Mouse (Mus musculus): ENCODE results near the gene Sdhaf4. TPM values are rescaled to one million over a fixed set of nuclear protein-coding genes. Genes with fewer than 3 reads are reported as not detected.
"Not testable (repeated sequence)": the region's sequence is repeated elsewhere in the genome, so short reads cannot be mapped to it uniquely, and the experiment has no call there.

The Sdhaf4 gene
- polyA plus RNA-seq, 1 experiment from 2014 or later = 26.8 TPM

GRCm38 (mm10) chr1:23998120-23998810, 7.2 kb downstream of the Sdhaf4 start:
- Histone ChIP-seq H3K4me1 (replicated peaks) (no peaks in the 10 kb centered on the region; the same call in 1 of the 2 replicates), H3K9me3 (replicated peaks) (no peaks in the 10 kb centered on the region), H3K27me3 (no peaks in the 10 kb centered on the region), H3K4me3 (replicated peaks) (no peak overlapping the region), H3K9ac (no peak overlapping the region), H3K4me2 (no peak overlapping the region), H3K27ac (replicated peaks) (no peak overlapping the region), H3K36me3 (replicated peaks) (peaks cover 16% of the 10 kb centered on the region)
- WGBS (ENCODE audit: insufficient replicate concordance) = 33% methylated on average over 7 of the region's 7 CpGs
- peak; percentile 51 for ATAC-seq (ENCODE audit: insufficient read depth)

DNA sequence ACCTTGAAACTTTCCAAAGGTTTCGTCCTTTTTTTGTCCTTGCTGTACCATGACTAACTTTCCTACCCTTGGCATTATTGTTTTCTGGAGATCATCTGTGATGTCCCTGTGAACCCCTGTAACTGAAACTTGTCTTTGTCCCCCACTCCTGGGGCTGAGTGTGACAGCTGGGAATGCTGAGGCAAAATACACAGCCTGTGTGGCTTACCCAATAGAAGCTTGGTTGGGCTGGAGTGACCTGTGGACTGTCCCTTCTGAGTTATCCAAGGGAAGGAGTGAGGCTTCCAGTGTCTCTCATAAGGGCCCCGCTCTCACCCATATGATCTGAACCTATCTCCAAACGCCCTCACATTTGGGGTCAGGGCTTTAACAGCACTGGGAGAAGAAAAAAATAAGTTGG, 8.0 kb downstream of the Sdhaf4 start:
- H3K4me1 ChIP-seq (replicated peaks) = no peaks in the 10 kb centered on the region; the same call in 1 of the 2 replicates
- no peaks in the 10 kb centered on the region for H3K27me3 ChIP-seq
- no peak overlapping the region for H3K27ac ChIP-seq (replicated peaks)
- no peaks in the 10 kb centered on the region for H3K9me3 ChIP-seq (replicated peaks)
- no peak overlapping the region for H3K9ac ChIP-seq
- ATAC-seq (ENCODE audit: insufficient read depth) = no peak
- H3K4me2 ChIP-seq = no peak overlapping the region
- 67% methylated on average over 3 of the region's 3 CpGs for WGBS (ENCODE audit: insufficient replicate concordance)
- peaks cover 16% of the 10 kb centered on the region for H3K36me3 ChIP-seq (replicated peaks)
- H3K4me3 ChIP-seq (replicated peaks) = no peak overlapping the region

GRCm38 (mm10) chr1:23995420-23995819, 10.0 kb downstream of the Sdhaf4 start:
- ATAC-seq (ENCODE audit: insufficient read depth) = no peak
- WGBS (ENCODE audit: insufficient replicate concordance) = 67% methylated on average over 4 of the region's 4 CpGs

GRCm38 (mm10) chr1:23983118-23983517, 22.3 kb downstream of the Sdhaf4 start:
- Histone ChIP-seq H3K27me3 (no peaks in the 10 kb centered on the region), H3K36me3 (replicated peaks) (no peaks in the 10 kb centered on the region), H3K4me2 (no peak overlapping the region), H3K4me1 (replicated peaks) (no peaks in the 10 kb centered on the region), H3K4me3 (replicated peaks) (no peak overlapping the region), H3K9ac (no peak overlapping the region), H3K9me3 (replicated peaks) (no peaks in the 10 kb centered on the region), H3K27ac (replicated peaks) (no peak overlapping the region)
- WGBS (ENCODE audit: insufficient replicate concordance) = 33% methylated on average over 3 of the region's 3 CpGs
- ATAC-seq (ENCODE audit: insufficient read depth) = no peak

More at GRCm38 (mm10) chr1:23995420-23995819, 10.0 kb downstream of the Sdhaf4 start:
- no peak overlapping the region for H3K4me3 ChIP-seq (replicated peaks)
- H3K36me3 ChIP-seq (replicated peaks) = peaks cover 9% of the 10 kb centered on the region
- H3K27ac ChIP-seq (replicated peaks) = no peak overlapping the region
- no peaks in the 10 kb centered on the region for H3K9me3 ChIP-seq (replicated peaks)
- no peak overlapping the region for H3K4me2 ChIP-seq
- H3K9ac ChIP-seq = no peak overlapping the region
- H3K4me1 ChIP-seq (replicated peaks) = no peaks in the 10 kb centered on the region; the same call in 1 of the 2 replicates
- no peaks in the 10 kb centered on the region for H3K27me3 ChIP-seq

GRCm38 (mm10) chr1:23978281-23978680, 27.2 kb downstream of the Sdhaf4 start:
- Histone ChIP-seq H3K4me3 (replicated peaks) (no peak overlapping the region), H3K36me3 (replicated peaks) (no peaks in the 10 kb centered on the region), H3K4me1 (replicated peaks) (no peaks in the 10 kb centered on the region), H3K9ac (no peak overlapping the region), H3K27ac (replicated peaks) (no peak overlapping the region), H3K27me3 (no peaks in the 10 kb centered on the region), H3K9me3 (replicated peaks) (no peaks in the 10 kb centered on the region), H3K4me2 (no peak overlapping the region)
- no peak for ATAC-seq (ENCODE audit: insufficient read depth)
- WGBS (ENCODE audit: insufficient replicate concordance) = 62% methylated on average over 6 of the region's 6 CpGs

DNA sequence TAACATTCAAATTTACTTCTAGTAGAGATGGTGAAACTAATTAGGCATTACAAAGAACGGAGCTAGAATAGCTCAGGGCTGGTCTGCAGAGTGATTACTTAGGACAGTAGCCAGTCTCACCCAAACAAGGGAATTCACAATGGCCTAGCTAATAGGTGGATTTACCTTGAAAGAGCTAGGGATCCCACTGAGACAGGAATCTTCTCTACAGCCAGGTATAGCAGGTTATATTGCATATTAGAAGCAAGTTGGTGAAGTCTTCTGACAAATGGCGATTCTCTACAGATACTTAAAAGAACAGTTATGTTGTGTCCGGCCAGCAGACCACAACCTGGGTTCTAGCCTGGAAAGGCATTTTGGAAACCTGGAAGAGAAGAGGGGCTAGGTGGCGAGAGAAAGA, 34.3 kb downstream of the Sdhaf4 start:
- H3K36me3 ChIP-seq (replicated peaks); H3K27ac ChIP-seq (replicated peaks); ATAC-seq (ENCODE audit: insufficient read depth); H3K4me1 ChIP-seq (replicated peaks); H3K27me3 ChIP-seq; H3K9ac ChIP-seq; H3K9me3 ChIP-seq (replicated peaks); H3K4me3 ChIP-seq (replicated peaks); H3K4me2 ChIP-seq: not testable (repeated sequence)
- 72% methylated on average over 4 of the region's 4 CpGs for WGBS (ENCODE audit: insufficient replicate concordance)

DNA sequence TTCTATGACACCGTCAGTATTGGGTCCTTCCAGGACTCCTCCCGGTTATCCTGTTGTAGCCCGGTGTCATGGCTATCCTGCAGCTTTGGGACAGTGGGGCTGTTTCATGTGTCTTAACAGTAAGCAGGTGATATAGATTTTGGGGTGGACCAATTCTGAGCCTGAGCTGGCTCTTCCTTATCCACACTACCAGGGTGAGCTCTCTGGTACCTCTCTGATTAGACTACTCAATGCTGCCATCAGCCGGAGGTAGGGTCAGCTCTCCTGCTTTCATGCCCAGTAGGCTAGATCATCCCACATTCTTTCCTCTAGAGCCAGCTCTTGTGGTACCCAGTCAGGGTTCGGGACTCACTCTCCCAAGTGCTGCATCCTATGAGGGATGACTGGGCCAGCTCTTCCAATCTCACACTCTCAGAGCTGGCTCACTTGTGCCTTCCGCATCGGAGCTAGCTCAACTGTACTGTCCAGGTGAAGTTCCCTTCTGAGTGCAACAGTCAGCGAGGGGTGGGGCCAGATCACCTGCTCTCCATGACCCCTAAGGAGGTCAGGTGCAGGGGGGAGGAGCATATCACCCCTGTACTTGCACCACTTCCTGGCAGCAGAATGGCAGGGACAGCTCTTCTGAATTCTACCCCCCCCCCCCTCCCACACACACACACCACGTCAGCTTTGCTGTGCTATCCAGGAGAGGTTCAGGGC, 37.3 kb downstream of the Sdhaf4 start:
- H3K9ac ChIP-seq = no peak overlapping the region
- H3K27me3 ChIP-seq = no peaks in the 10 kb centered on the region
- no peak overlapping the region for H3K4me3 ChIP-seq (replicated peaks)
- H3K27ac ChIP-seq (replicated peaks) = no peak overlapping the region
- peaks cover 2% of the 10 kb centered on the region; the same call in 1 of the 2 replicates for H3K4me1 ChIP-seq (replicated peaks)
- ATAC-seq (ENCODE audit: insufficient read depth) = no peak
- no peaks in the 10 kb centered on the region for H3K36me3 ChIP-seq (replicated peaks)
- no peaks in the 10 kb centered on the region for H3K9me3 ChIP-seq (replicated peaks)
- H3K4me2 ChIP-seq = no peak overlapping the region
- WGBS (ENCODE audit: insufficient replicate concordance) = 71% methylated on average over 9 of the region's 9 CpGs

- H3K36me3 ChIP-seq (replicated peaks) = no peaks in the 10 kb centered on the region
- H3K9me3 ChIP-seq (replicated peaks) = no peaks in the 10 kb centered on the region
- H3K9ac ChIP-seq = no peak overlapping the region
- ATAC-seq (ENCODE audit: insufficient read depth) = peak; percentile 87
- no peak overlapping the region for H3K4me3 ChIP-seq (replicated peaks)
- H3K4me1 ChIP-seq (replicated peaks) = peaks cover 2% of the 10 kb centered on the region; the same call in 1 of the 2 replicates
- 33% methylated on average over 1 of the region's 1 CpGs for WGBS (ENCODE audit: insufficient replicate concordance)
- H3K4me2 ChIP-seq = no peak overlapping the region
- no peak overlapping the region for H3K27ac ChIP-seq (replicated peaks)
- no peaks in the 10 kb centered on the region for H3K27me3 ChIP-seq
Measured at GRCm38 (mm10) chr1:23966226-23966625, 39.2 kb downstream of the Sdhaf4 start.

- WGBS (ENCODE audit: insufficient replicate concordance) = 23% methylated on average over 6 of the region's 6 CpGs
- H3K9ac ChIP-seq = no peak overlapping the region
- H3K9me3 ChIP-seq (replicated peaks) = no peaks in the 10 kb centered on the region
- H3K36me3 ChIP-seq (replicated peaks) = no peaks in the 10 kb centered on the region
- no peak overlapping the region for H3K27ac ChIP-seq (replicated peaks)
- no peak overlapping the region for H3K4me3 ChIP-seq (replicated peaks)
- H3K4me1 ChIP-seq (replicated peaks) = 0 out of 2 replicates have a peak, but pooled peaks cover 2% of the 10 kb centered on the region
- H3K4me2 ChIP-seq = peak overlapping the region; percentile 32; the same call in 1 of the 2 replicates
- no peak for ATAC-seq (ENCODE audit: insufficient read depth)
- peaks cover 9% of the 10 kb centered on the region; the same call in 1 of the 2 replicates for H3K27me3 ChIP-seq
Measured at GRCm38 (mm10) chr1:23959415-23959732, 46.1 kb downstream of the Sdhaf4 start.

GRCm38 (mm10) chr1:23958668-23959414, 46.6 kb downstream of the Sdhaf4 start:
- H3K4me2 ChIP-seq = peak overlapping the region; percentile 32; the same call in 1 of the 2 replicates
- WGBS (ENCODE audit: insufficient replicate concordance) = 17% methylated on average over 13 of the region's 13 CpGs
- no peaks in the 10 kb centered on the region for H3K36me3 ChIP-seq (replicated peaks)
- H3K4me1 ChIP-seq (replicated peaks) = 0 out of 2 replicates have a peak, but pooled peaks cover 2% of the 10 kb centered on the region
- no peak overlapping the region for H3K9ac ChIP-seq
- no peak for ATAC-seq (ENCODE audit: insufficient read depth)
- H3K27ac ChIP-seq (replicated peaks) = no peak overlapping the region
- H3K27me3 ChIP-seq = peaks cover 9% of the 10 kb centered on the region; the same call in 1 of the 2 replicates
- no peaks in the 10 kb centered on the region for H3K9me3 ChIP-seq (replicated peaks)
- no peak overlapping the region for H3K4me3 ChIP-seq (replicated peaks)

DNA sequence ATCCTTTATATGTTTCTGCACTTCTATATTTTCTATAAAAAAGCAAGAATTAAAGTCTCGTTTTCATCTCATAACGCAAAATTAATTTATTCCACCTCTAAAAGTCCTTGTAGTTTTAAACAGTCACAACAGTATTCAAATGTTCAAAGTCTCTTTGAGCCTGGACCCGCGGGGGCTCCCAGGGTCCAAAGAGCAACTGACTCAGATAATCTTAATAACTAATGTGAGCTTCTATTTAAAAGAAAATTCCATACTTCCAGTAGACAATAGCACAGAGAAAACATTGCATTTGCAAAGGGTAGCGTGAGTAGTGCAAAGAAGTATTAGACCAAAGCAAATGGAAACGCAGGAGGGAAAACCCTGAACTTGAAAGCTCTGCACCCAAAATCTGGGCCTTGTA, 47.4 kb downstream of the Sdhaf4 start:
- Histone ChIP-seq H3K27ac (replicated peaks) (no peak overlapping the region), H3K27me3 (peaks cover 9% of the 10 kb centered on the region; the same call in 1 of the 2 replicates), H3K4me3 (replicated peaks) (no peak overlapping the region), H3K9ac (no peak overlapping the region), H3K4me1 (replicated peaks) (no peaks in the 10 kb centered on the region), H3K4me2 (no peak overlapping the region), H3K36me3 (replicated peaks) (no peaks in the 10 kb centered on the region), H3K9me3 (replicated peaks) (no peaks in the 10 kb centered on the region)
- ATAC-seq (ENCODE audit: insufficient read depth) = no peak
- 65% methylated on average over 6 of the region's 6 CpGs for WGBS (ENCODE audit: insufficient replicate concordance)

Data from liver, embryonic 15.5 days (tissue).